Mouse (Mus musculus) liver, postnatal 0 days (tissue): ENCODE results near the gene Hyou1.

Experiments
- CTCF ChIP-seq: sonication (generic); IDR thresholded peaks from 2 replicates; pipeline ENCODE4 v1.5.1; 2016; ENCODE audit warnings: antibody characterized with exemption, low read depth
- EP300 ChIP-seq: IDR thresholded peaks from 2 replicates; pipeline ENCODE4 v1.6.1; 2016; ENCODE audit warnings: antibody characterized with exemption, low read depth, mild to moderate bottlenecking

DNA sequence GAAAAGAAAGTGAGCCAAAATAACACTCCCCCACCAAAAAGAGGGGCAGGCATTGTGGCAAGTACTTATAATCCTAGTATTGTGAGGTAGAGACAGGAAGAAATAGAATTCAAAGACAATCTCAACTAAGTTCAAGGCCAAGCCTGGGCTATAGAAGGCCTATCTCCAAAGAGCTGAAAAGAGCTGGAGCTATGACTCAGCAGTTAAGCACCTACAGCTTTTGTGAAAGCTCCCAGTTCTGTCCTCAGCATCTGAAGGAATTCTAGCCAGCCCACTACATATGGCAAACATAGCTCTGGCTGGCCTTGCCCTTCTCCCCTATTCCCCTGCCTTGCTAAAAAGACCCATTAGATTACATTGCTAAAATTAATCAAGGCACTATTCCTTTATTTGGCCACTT is 5.9 kb upstream of the Hyou1 start:
- no peak for TF ChIP-seq CTCF
- no peak for TF ChIP-seq EP300
